Mouse (Mus musculus): ENCODE results near the gene Ttyh2.

DNA sequence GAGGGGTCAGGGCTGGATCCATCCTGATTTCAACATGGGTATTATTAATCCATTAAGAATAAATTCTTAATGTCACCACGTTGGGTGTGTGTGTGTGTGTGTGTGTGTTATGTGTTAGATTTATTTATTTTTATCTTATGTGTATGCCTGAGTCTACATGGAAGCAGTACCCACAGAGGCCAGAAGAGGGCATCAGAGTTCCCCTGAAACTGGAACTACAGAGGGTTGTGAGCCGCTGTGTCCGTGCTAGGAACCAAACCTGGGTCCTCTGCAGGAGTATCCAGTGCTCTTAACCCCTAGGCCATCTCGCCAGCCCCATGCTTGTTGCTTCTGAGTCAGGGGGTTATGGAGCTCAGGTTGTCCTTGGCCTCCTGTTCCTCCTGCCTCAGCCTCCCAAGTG is 25.7 kb upstream of the Ttyh2 start:
- no peak for TF ChIP-seq POLR2A (IDR thresholded peaks at IDR 0.05; ENCODE audit: extremely low read depth, insufficient read depth, low read length)
- no peak for TF ChIP-seq CTCF (IDR thresholded peaks at IDR 0.05; ENCODE audit: low read depth, low read length)

Data from liver, adult 2 months (tissue).